Mouse (Mus musculus) G1E (cell line): ENCODE measurements at regions not wholly inside any gene's neighbourhood (a gene's known extent, or its start where the extent isn't known, plus 50 kb on each side); places are given as distances from the start of the nearest gene placed in this dataset.

ENCODE experiments used
- CTCF ChIP-seq: IDR thresholded peaks from 2 replicates; pipeline ENCODE4 v1.5.1; 2012; ENCODE audit warnings: low read depth, low read length, inconsistent platforms, mixed read lengths
- POLR2AphosphoS5 ChIP-seq: IDR thresholded peaks from 2 replicates; pipeline ENCODE4 v1.6.1; 2012; ENCODE audit warnings: low read depth, low read length, inconsistent platforms; ENCODE audit not compliant: insufficient replicate concordance
- TAL1 ChIP-seq: conservative IDR thresholded peaks from 2 replicates; pipeline ENCODE4 v1.6.1; 2012; ENCODE audit warnings: low read depth, low read length, inconsistent platforms, mixed read lengths

GRCm38 (mm10) chr11:18354866-18355265, 401.2 kb upstream of the Etaa1 start:
- TF ChIP-seq CTCF (no peak), POLR2AphosphoS5 (no peak), TAL1 (no peak)
